Mouse (Mus musculus): ENCODE measurements around the gene Nlrp14.

DNA sequence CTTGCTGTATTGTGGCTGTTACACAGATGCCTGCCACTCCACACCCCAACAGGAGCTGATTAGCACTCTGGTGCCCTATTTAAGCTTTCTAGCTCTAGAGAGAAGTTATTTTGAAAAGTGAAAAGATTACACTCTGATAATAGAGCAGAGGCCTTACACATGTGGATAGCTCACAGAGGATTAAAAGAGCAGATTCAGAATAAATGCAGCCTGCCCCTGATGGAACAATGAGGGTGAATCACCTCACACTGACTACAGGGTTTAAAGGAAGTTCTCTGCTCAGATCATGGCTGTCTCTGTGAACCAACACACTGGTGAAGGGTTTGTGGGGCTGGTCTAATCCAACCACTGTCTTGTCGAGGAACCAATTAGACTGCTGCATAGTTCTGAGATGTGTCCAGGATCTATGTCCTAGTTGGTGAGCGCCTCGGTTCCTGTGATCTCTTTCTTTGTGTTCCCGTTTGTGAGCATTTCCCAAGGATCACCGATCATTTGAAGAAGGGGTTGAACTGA, 74.6 kb downstream of the Nlrp14 start:
- TF ChIP-seq CTCF (IDR thresholded peaks at IDR 0.05; ENCODE audit: low read depth): no peak
- TF ChIP-seq EP300 (IDR thresholded peaks at IDR 0.05; ENCODE audit: low read depth): no peak
